Mouse (Mus musculus) liver, embryonic 14.5 days (tissue): Measurements from ENCODE around the gene Enoph1.

Experiments used
- CTCF ChIP-seq: IDR thresholded peaks from 2 replicates; pipeline ENCODE4 v1.5.1; 2016; ENCODE audit warnings: antibody characterized with exemption, low read depth, control low read depth
- EP300 ChIP-seq: IDR thresholded peaks from 2 replicates; pipeline ENCODE4 v1.6.1; 2016; ENCODE audit warnings: antibody characterized with exemption, low read depth

DNA sequence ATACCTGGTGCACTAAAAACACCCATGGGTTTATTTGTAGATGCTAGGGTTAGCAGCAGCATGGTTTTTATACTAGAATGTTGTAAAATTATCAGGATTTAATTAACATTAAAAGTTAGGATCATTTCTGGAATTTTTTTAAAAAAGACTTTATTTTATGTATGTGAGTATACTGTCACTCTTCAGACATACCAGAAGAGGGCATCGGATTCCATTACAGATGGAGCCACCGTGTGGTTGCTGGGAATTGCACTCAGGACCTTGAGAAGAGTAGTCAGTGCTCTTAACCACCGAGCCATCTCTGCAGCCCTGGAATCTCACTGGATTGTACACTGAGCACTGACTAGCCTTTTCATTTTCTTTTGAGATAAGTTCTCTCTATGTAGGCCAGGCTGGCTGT is 10.1 kb downstream of the Enoph1 start:
- TF ChIP-seq CTCF (0 out of 2 replicates have a peak, but pooled peaks have one; percentile 16), EP300 (no peak)
